Mouse (Mus musculus) urinary bladder, postnatal 36 days (tissue): ENCODE measurements at regions not wholly inside any gene's neighbourhood (a gene's known extent, or its start where the extent isn't known, plus 50 kb on each side); places are given as distances from the start of the nearest gene placed in this dataset.

Experiments used
- DNase-seq, 2 experiments: peaks; one replicate each; pipeline ENCODE4 v3.0.0; 2022; ENCODE audit warnings: low spot score in 2 of 2, mixed read lengths in 1 of 2

DNA sequence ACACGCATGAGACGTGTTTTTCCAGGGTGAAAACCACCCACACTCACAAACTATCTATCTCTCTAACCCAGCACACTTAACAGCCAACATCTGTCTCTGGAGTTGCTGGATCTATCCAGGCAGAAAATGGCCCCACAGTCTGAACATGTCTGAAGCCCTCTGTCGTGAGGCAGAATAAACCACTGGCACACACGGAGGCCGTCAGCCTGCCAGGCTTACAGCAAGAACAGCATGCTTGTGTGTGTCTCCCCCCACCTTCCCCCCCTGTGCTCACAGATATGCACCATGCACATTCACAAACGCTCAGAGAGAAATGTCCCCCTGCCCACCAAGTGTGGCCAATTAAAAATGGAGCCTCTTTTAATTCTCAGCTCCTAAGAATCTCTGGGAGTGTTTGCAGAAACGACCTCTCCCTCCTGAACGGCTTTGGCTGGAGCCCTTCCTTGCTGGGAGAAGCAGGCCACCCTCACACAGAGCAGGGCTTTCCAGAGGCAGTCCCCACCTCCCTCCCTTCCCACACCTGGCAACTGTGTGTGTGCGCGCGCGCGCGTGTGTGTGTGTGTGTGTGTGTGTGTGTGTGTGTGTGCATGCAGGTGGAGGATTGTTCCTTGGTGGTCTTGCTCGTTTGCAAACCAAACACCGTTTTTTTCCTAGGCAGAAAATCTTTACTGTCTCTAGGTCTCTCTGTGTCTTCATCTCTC, 88.7 kb downstream of the Edn3 start:
- DNase-seq = no peak

- DNase-seq = no peak
Observed at GRCm38 (mm10) chr2:174850860-174851259, 90.4 kb downstream of the Edn3 start.

GRCm38 (mm10) chr2:174851525-174852330, 91.3 kb downstream of the Edn3 start:
- DNase-seq = peak; percentile 29 to 52

GRCm38 (mm10) chr2:174853786-174854185, 93.4 kb downstream of the Edn3 start:
- peak; percentile 33 to 36 for DNase-seq

DNA sequence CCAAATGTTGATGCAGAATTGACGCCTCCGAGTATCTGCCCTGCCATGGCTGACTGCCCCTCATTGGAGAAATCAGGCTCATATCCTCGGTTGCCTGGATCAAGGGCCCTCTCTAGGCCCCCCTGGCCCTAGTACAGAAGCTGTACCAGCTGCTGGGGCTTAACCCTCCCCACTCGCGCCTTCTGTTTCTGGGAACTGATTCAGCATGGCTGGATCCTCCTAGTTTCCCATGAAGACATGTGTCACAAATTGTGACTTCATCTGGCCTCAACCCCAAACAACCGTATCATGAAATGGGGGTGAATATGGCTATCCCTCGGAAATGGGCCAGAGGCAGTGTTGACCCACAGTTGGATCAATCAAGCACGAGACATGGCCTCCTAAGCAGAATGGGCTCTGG, 95.1 kb downstream of the Edn3 start:
- no peak for DNase-seq

DNA sequence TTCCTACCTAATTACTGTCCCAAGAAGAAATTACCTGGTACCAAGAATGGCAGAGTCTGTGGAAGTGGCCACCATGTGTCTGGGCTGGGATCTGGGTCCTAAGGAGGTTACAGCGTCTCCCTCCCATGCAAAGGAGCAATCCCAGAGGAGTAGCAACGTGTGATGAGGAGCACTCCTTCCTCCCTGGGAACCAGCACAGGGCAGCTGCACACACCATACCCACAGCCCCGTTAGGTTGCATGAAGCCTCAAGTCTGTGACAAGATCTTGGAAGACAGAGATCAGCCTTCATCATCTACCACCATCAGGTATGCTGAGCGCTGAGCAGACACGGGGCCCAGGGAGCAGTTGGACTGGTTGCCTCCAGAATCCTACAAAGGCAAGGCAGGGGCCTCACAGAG, 95.7 kb downstream of the Edn3 start:
- no peak for DNase-seq

GRCm38 (mm10) chr2:174858011-174858834, 97.8 kb downstream of the Edn3 start:
- DNase-seq = peak; percentile 54 to 77

- no peak for DNase-seq
Observed at GRCm38 (mm10) chr2:174858835-174859215, 98.4 kb downstream of the Edn3 start.

GRCm38 (mm10) chr2:174859533-174859932, 99.1 kb downstream of the Edn3 start:
- DNase-seq = no peak

DNA sequence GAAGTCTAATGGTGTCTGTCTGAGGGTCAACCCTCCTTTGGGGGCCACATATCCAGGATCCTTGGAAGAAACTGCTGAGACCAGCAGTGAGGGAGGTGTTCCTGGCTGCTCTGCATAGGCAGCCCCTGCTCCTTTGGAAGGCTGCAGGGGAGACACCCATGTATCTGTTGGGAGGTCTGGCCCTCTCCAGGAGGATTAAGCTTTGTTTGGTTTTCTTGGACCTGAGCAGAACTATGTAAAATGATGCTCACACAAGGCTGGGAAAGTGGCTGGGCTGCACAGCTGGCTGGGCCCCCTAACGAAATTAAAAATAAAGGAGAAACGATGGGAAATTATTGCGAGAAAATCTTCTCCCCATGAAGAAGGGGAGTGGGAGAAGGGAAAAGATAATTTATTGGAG, 104.2 kb downstream of the Edn3 start:
- DNase-seq = no peak

DNA sequence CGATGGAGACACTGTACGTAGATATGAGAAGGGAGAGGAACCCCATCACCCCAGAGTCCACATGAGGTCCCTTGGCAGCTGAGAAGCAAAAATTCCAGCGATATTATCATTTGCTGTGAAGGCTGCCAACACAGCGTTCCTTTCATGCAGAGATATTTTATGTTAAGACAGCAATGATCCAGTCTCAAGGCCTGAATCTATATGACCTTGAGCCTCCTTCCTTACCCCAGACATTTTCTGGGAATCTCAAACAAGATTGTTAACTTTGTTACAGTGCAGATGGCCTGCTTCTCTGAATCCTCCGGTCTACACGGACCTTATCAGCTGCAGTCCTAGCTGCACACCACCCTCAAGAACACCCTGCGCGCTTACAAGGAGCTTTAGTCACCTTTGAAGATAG, 106.1 kb downstream of the Edn3 start:
- DNase-seq = no peak

DNA sequence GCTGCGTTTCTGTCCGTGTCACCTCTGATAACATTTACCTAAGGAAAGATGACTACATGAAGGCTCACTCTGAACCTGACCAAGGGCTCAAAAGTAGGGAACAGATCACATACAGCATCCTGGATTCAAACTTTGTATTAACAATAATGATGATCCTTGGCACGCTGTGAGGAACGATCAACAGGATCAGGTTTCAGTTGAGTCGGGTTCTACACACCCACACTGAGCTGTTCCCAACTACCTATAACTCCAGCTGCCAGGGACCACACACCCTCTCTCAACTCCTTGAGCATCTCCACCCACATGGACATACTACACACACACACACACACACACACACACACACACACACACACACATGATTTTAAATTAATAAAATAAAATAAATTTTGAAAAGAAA, 107.0 kb downstream of the Edn3 start:
- DNase-seq = no peak

DNA sequence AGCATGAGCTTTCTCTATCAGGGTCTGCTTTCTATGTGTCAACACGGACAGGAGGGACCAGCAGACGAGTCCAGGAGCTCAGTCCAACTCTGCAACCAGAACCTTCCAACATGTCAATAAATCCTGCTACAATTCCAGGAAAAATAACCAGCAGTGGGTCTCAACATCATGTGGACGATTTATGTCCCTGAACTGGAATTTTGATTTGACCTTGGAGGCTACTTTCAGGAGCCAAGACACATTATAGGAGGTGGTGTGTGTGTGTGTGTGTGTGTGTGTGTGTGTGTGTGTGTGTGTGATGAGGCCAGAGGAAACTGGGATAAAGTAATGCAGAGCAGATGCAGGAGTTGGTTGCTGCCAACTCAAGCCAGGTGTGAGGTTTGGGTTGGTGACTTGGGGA, 107.8 kb downstream of the Edn3 start:
- no peak for DNase-seq

DNA sequence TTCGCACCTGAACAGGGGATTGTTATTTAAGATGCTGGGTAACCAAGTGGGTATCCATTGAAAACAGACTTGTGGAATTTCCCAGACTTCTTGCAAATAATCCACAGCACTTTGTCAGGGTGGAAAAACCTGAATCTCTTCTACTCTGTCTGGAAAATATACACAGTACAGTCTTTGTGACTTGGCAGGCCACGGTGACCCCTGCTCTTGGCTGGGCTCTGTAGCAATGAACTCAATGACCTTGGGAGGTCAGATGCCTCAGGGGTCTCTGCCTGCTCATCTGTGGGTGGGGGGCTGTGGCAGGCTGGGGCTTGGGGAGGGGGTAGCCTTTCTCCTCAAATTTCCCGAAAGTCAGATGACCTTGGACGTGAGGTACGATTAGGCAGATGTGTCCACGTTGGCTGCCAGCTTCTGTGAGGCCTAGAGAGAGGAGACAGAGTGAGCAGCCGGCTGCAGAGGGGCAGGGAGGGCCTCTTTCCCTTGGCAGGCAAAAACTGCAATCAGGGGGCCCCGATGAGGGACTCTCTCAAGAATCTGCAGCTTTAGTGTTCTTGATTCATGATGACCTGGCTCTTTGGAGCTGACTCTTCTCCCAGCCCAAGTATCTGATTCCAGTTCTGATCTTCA, 108.4 kb downstream of the Edn3 start:
- DNase-seq = no peak

DNA sequence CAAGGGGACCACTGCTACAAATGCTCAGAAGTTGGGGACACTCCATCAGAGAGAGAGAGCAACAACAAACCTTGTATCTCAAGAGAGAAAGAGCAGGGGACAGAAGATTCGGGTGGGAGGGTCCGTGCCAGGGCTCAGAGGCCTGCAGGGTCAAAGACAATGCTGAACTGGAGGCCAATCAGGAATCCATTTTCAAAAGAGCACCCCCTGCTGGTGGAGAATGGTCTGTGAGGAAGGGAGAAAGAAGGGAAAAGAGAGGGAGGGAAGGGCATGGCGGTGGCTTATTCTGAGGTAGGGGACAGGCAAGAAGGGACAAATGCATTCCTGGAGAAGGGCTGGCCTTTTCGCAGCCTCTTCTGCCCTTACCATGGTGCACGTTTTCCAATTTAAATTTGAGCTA, 109.9 kb downstream of the Edn3 start:
- DNase-seq = no peak

DNA sequence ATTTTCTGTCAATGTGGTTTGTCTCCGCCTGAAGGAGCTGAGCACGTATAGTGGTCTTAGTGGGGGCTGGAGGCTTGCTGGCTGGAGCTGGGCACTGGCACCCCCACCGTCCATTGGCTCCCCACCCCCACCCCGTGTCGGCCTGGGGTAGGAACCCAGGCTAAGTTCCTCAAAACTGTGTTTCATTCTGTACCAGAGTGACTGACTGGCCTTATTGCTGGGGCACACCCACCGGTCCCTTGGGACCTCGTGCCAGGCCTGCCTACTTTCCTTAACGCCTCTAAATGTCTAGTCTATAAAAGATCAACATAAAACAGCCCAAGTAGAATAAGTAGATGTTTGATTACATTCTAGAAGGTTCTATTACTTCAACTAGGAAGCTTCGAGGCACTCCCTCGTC, 110.8 kb downstream of the Edn3 start:
- no peak for DNase-seq

DNA sequence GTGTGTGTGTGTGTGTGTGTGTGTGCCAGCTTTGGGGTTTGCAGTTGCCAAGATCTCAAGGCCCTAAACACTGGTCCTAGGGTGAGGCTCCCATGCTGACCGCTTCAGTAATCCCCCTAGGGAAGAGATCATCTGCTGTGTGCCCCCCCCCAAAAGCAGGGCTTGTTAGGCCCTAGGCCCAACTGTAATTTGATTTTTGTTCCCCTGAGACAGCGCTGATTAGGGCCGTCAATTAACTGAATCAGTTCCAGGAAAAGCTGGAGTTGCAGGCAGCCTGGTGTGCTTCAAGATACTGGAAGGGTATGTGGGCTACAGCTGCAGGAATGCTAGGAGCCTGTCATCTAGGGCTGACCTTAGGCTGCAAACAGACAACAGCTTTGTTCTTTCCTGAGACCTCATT, 111.4 kb downstream of the Edn3 start:
- no peak for DNase-seq

- no peak for DNase-seq
Observed at GRCm38 (mm10) chr2:174876886-174877285, 116.5 kb downstream of the Edn3 start.

DNA sequence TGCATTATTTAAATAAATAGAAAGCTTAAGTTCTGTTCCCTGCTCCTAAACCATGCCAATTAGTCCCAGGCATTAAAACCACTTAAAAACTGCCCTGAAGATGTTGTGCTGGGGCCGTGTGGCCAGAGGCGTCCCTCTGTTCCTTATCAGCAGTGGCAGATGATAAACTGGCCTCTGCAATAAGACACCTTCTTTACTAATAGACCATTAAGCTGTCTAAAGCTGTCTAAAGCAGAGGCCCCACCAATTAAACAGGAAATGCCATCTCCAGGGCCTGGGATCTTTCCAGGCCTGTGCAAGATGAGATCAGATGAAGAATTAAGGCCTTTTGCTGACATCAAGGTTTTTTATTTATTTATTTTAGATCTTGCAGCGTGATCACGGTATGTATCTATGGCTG, 118.6 kb downstream of the Edn3 start:
- DNase-seq = no peak

GRCm38 (mm10) chr2:174880659-174881058, 120.2 kb downstream of the Edn3 start:
- no peak for DNase-seq

GRCm38 (mm10) chr2:174884232-174885225, 124.1 kb downstream of the Edn3 start:
- no peak for DNase-seq
